Mouse (Mus musculus): Measurements from ENCODE around the gene Grm4. TPM values are rescaled to one million over a fixed set of nuclear protein-coding genes. Genes with fewer than 3 reads are reported as not detected.

The Grm4 gene
- 1 to 10 TPM; 2.6 to 3.9 (median 3.2) TPM for total RNA-seq (2022)

- no peak for DNase-seq
These were observed at the start of gene Grm4 for GRCm38 (mm10) chr17:27521303-27521702. TSS of gene Grm4 (minus strand) at chr17:27521403.

DNA sequence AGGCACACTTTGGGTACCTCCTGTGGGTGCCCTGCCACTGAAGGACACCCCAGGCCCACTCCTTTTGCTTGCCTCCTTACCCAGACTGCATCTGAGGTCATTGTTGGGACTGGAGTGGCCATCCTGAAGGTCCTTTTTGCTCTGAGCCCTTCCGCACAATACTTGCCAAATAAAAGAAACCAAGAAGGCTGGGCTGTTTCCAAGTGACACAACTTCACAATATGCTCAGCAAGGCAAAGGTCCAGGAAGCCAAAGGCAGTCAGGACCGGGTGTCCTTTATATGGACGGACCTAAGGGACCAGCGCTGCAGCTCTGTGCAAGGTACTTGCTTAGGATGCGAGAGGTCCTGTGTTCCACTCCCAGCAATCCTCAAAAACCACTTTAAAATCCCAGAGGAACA is 47.0 kb upstream of the Grm4 start:
- no peak for DNase-seq

GRCm38 (mm10) chr17:27565942-27566267 is 44.7 kb upstream of the Grm4 start:
- no peak for DNase-seq

DNA sequence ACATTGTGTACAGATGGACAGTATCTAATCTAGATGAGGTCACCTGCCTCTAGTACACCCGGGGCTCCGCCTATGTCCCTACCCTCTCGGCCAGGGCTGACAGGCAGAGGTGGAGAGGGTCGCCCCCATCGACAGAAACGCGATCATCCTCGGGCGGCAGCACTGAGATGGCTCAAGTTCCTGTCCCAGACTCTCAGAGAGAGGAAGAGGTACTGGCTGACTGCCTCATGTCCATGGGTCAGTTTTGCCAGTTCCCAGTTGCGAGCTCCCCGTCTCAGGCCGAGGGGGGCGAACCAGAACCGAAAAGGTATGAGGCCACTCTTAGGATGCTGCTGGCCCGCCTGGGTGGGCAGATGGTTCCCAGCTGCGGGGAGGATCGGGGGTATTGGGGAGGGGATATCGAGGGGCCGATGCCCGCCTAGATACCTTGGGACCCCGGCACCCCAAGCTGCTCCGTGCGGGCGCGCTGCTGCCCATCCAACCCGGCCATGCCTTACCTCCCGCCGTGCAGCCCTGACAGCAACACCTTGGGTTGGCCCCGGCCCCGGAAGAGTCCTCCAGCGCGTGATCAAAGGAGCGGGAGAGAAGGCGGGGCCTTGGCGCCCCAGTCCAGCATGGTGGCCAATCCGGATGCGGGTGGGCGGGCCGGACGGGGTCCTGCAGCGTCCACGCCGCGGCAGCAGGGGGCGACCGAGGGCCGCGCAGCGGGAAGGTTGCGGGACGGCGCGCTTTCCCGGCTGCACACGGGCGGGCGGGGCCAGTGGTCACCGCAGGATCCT is 44.1 kb upstream of the Grm4 start, which contains the start of gene AI413582:
Gene AI413582 (minus strand): TSS at position 594 of the 779 bp plus-strand sequence.
- DNase-seq: peak; percentile 92

GRCm38 (mm10) chr17:27564391-27565162 is 43.4 kb upstream of the Grm4 start:
- no peak for DNase-seq

GRCm38 (mm10) chr17:27563771-27564244 is 42.6 kb upstream of the Grm4 start:
- DNase-seq: no peak

DNA sequence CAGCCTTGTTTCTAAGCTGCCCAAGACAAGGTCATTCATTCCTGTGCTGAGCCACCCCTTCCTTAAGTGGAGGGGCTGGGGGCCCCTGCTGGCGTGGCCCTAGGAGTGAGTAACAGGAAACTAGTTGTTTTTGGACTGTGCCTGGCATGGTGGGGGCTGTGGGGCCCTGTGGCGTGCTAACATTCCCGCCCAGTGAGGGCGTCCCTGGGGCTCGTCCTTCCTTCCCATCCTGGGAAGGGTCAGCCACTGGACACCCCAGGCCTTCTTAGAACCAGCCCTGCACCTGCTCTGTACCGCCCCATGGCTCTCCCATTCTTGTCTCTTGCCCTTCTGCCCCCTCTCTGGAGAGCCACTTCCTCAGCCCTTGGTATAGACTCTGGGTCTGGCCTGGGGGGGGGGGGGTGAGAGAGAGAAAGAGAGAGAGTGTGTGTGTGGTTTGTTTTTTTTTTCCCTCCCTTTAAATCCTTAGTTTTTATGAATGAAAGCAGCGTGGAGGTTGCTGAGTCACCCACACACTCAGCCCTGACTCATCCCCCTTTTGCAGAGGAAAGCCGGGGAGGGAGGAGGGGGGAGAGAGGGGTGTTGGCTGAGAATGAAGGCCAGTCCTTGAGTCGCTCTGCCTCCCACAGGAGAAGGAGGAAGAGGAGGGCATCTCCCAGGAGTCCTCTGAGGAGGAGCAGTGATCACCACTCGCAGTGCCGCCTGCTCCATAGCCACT is 40.8 kb upstream of the Grm4 start:
- peak; percentile 84 for DNase-seq

DNA sequence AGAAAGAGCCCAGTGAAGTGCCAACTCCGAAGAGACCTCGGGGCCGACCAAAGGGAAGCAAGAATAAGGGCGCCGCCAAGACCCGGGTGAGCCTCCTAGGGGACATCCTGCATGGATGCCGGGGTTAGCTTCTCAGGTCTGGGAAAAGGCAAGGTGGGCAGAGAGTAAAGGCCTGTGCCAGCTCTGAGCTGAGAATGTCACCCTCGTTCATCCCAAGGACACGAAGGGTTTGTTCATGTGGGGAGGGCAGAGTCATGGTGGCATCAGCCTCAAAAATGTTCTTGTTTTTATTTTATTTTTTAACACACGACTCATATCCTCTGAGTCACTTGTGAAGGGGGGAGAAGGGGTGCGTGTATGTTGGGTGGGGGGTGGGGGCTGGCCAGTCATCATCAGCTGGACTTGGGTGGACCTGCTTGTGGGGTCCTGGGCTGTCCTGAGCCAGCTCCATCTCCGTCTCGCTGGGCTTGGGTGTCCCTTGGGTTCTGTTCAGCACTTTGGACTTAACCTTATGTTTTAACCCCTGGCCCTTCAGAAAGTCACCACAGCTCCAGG is 39.8 kb upstream of the Grm4 start:
- DNase-seq: no peak

GRCm38 (mm10) chr17:27559596-27559995 is 38.4 kb upstream of the Grm4 start:
- DNase-seq: no peak

DNA sequence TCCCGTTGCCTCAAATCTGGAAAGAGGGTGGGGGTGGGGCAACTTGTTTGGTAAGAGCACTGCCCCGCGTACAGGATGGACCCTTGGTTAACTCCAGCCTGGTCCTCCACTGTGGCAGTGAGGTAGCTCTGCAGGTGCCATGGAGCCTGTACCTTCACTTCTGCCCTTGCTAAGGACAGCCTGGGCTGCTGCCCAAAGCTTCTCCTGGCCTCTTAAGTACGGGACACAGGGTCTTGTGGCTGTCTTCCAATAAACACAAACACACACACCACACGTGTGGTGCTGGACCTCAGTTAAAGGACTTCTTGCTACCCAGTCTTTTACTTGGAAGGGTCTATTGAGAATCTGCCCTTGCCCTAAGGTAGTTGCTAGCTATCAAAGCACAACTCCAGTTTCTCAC is 37.6 kb upstream of the Grm4 start:
- DNase-seq: no peak

GRCm38 (mm10) chr17:27557927-27558661 is 36.9 kb upstream of the Grm4 start:
- DNase-seq: no peak

GRCm38 (mm10) chr17:27557181-27557926 is 36.2 kb upstream of the Grm4 start:
- DNase-seq: no peak

- peak; percentile 67 for DNase-seq
These were observed 35.3 kb upstream of the Grm4 start, which contains the start of gene Hmga1 for GRCm38 (mm10) chr17:27556315-27557011. TSS of gene Hmga1 (plus strand) at chr17:27556497.

DNA sequence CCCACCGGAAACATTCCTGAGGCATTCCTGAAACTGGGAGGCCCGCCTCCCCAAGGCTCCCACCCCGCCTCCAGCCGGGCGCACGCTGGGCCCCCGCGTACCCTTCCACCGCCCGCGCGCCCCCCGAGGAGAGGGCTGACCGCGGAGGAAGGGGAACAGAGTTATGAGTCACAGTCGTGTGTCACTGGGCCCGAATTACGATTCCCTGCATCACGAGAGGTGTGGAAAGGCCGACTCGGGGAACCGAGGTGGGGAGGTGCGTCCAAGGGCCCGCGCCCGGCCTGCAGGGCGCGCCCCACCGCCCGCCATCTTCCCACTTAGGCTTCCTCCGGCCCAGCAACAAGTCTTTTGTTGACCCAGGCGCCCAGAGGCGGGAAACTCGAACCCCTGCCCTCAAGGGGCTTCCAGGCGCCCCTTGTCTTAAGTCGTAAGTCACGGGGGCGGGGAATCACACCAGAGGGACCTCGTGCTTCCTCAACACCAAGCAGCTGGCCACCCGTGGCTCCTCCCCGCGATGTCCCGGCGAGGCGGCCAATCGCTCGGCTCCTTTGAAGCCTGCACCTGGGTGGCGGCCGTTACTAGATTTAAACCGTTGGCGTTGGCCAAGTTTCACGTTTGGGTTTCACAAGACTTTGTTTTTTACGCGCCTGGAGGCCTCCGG is 34.4 kb upstream of the Grm4 start:
- DNase-seq: no peak

GRCm38 (mm10) chr17:27555075-27555511 is 33.9 kb upstream of the Grm4 start:
- DNase-seq: no peak

- DNase-seq: no peak
These were observed 33.1 kb upstream of the Grm4 start for GRCm38 (mm10) chr17:27554062-27554960.

DNA sequence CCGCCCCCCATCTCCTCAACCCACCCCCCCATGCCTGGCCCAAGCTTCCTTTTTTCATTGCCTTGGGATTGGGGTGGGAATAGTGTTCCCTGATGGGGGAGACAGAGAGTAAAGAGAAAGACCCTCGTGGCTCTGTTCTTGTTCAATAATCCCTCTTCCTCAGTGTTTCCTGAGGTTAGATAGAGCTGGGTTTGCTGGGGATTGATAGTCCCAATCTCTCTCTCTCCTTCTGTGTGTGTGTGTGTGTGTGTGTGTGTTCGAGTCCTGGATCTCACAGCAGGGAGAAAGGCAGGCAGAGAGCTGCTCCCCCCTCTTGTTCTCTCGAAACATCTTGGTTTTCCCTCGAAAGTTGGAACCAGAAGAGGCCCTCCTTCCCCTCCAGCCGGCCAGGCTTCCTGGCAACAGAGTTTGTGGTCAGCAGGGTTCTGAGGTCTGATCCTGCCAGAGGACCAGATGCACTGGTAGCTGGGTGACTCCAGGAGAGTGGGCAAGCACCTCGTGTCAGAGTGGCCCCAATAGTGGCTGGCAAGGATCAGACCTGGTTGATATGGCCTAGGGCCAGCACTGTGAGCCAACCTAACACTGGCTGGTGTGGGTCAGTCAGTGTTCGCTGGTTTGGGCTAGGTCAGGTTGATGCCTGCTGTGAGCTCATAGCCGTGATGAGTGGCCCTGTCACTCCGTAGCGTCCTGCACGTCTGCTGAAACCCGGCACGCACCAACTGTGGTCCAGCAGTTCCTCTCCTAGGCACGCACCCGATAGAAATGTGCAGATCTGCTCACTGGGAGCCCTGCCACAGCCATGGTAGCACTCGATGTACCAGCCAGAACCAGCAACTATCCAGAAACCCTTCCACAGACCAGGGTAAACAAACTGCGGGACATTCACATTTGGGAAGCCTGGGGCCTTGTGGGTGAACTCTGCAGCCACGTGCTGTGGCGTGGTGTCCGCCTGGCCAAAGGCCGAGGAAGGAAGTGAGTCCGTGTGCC is 31.3 kb upstream of the Grm4 start:
- no peak for DNase-seq

Data from adrenal gland, adult 8-10 months (tissue).